In the genomic region with DNA sequence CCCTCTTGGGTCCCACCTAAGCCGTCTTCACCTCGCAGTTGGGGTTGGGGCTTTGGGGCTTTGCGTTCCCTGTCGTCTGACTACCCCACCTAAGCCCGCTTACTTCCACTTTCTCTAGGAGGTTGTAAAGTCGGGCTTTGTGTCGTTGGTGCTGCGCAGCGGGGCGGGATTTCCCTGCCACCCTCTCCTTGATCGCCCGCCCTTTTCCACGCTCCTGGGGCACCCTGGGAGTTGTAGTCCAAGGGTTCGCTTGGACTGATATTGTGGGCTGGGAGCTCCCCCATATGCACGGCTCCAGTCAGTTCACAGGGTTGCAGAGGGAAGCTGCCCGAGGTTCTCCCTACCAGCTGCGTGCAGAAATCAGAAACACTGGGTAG, we compare ENCODE assay signal across 8 mouse cellular contexts.
DNase-seq lines count a peak whose midpoint lies in the region; ATAC-seq and TF ChIP-seq lines count a peak whose summit lies in the region.

No protein-coding gene starts in this region.

- TF ChIP-seq EP300 in CH12.LX (IDR thresholded peaks at IDR 0.05; ENCODE audit: low read length): no peak

- TF ChIP-seq POLR2A in CH12.LX (IDR thresholded peaks at IDR 0.05; ENCODE audit: low read depth, low read length): peak; percentile 56; the same call in 1 of the 2 replicates

- H3K36me3 ChIP-seq in CH12.LX (replicated peaks in 1 of 2; ENCODE audit: control insufficient read depth in 1 of 2, insufficient read depth in 1 of 2, low read length in 1 of 2): no peaks in the 10 kb centered on the region
- H3K36me3 ChIP-seq in heart, embryonic 11.5 days (ENCODE audit: control insufficient read depth, insufficient read depth, low read length): no peaks in the 10 kb centered on the region
- no peaks in the 10 kb centered on the region for H3K36me3 ChIP-seq in kidney, embryonic 15.5 days
- no peaks in the 10 kb centered on the region for H3K36me3 ChIP-seq in limb, embryonic 15.5 days
- no peaks in the 10 kb centered on the region for H3K36me3 ChIP-seq in stomach, embryonic 15.5 days

- in situ Hi-C loops in CH12.LX (cut with MboI; ENCODE audit: low pct_ligation_motif_present, low pct_unique_long_range_greater_than_20kb, low sequenced_read_pairs): loop anchor here (10.0 kb wide), 1 partner anchor 390 kb away; no protein-coding TSS in a partner anchor

- no peaks in the 10 kb centered on the region for H3K4me1 ChIP-seq in CH12.LX (ENCODE audit: control insufficient read depth in 1 of 2, insufficient read depth in 2 of 2)
- no peaks in the 10 kb centered on the region; the same call in 1 of the 2 replicates for H3K4me1 ChIP-seq in brown adipose tissue, adult 24 weeks (ENCODE audit: control insufficient read depth, insufficient read depth, insufficient read length, low read length)
- H3K4me1 ChIP-seq in heart, embryonic 11.5 days (ENCODE audit: control insufficient read depth, insufficient read depth, low read length): no peaks in the 10 kb centered on the region
- 0 out of 2 replicates have a peak, but pooled peaks cover 3% of the 10 kb centered on the region for H3K4me1 ChIP-seq in kidney, embryonic 15.5 days
- no peaks in the 10 kb centered on the region for H3K4me1 ChIP-seq in limb, embryonic 15.5 days
- H3K4me1 ChIP-seq in stomach, embryonic 15.5 days: no peaks in the 10 kb centered on the region

- no peaks in the 10 kb centered on the region for H3K9me3 ChIP-seq in CH12.LX (replicated peaks; ENCODE audit: low read length)
- no peaks in the 10 kb centered on the region for H3K9me3 ChIP-seq in heart, embryonic 11.5 days (replicated peaks; ENCODE audit: control insufficient read depth, low read length)
- no peaks in the 10 kb centered on the region for H3K9me3 ChIP-seq in kidney, embryonic 15.5 days (replicated peaks)
- H3K9me3 ChIP-seq in limb, embryonic 15.5 days: no peaks in the 10 kb centered on the region
- no peaks in the 10 kb centered on the region for H3K9me3 ChIP-seq in stomach, embryonic 15.5 days

- no peak overlapping the region; the same call in 1 of the 2 replicates for H3K27ac ChIP-seq in CH12.LX (ENCODE audit: insufficient read depth, low read depth)
- peak overlapping the region; percentile 92 for H3K27ac ChIP-seq in brown adipose tissue, adult 24 weeks (replicated peaks; ENCODE audit: low read depth, low read length)
- H3K27ac ChIP-seq in heart, embryonic 11.5 days (ENCODE audit: low read depth, low read length): peak overlapping the region; percentile 93
- H3K27ac ChIP-seq in kidney, embryonic 15.5 days: peak overlapping the region; percentile 94
- peak overlapping the region; percentile 94 for H3K27ac ChIP-seq in limb, embryonic 15.5 days
- H3K27ac ChIP-seq in stomach, embryonic 15.5 days: peak overlapping the region; percentile 92

- H3K4me2 ChIP-seq in CH12.LX (ENCODE audit: insufficient read depth, low read depth, poor library complexity, severe bottlenecking): peak overlapping the region; percentile 56; the same call in 1 of the 2 replicates
- peak overlapping the region; percentile 48 for H3K4me2 ChIP-seq in heart, embryonic 11.5 days
- peak overlapping the region; percentile 50 for H3K4me2 ChIP-seq in kidney, embryonic 15.5 days
- 0 out of 2 replicates have a peak overlapping the region, but pooled peaks have one; percentile 12 for H3K4me2 ChIP-seq in limb, embryonic 15.5 days
- H3K4me2 ChIP-seq in stomach, embryonic 15.5 days: peak overlapping the region; percentile 29; the same call in 1 of the 2 replicates

- no peaks in the 10 kb centered on the region for H3K79me2 ChIP-seq in CH12.LX (replicated peaks; ENCODE audit: control insufficient read depth, extremely low read depth, insufficient read depth, poor library complexity, severe bottlenecking)

- TF ChIP-seq RAD21 in CH12.LX (IDR thresholded peaks at IDR 0.05; ENCODE audit: low read depth, low read length): peak; percentile 63

- dilution Hi-C loops in CH12.LX (cut with MboI; ENCODE audit: extremely low pct_ligation_motif_present, extremely low pct_unique_long_range_greater_than_20kb, low sequenced_read_pairs): no loop called here

- H3K27me3 ChIP-seq in CH12.LX (replicated peaks): no peaks in the 10 kb centered on the region
- H3K27me3 ChIP-seq in heart, embryonic 11.5 days (ENCODE audit: control insufficient read depth, insufficient read depth, low read length): peaks cover 4% of the 10 kb centered on the region; the same call in 1 of the 2 replicates
- no peaks in the 10 kb centered on the region for H3K27me3 ChIP-seq in kidney, embryonic 15.5 days
- H3K27me3 ChIP-seq in limb, embryonic 15.5 days: 0 out of 2 replicates have a peak, but pooled peaks cover 5% of the 10 kb centered on the region
- no peaks in the 10 kb centered on the region for H3K27me3 ChIP-seq in stomach, embryonic 15.5 days (replicated peaks)

- H3K9ac ChIP-seq in CH12.LX (ENCODE audit: insufficient read depth, low read depth): peak overlapping the region; percentile 84; the same call in 1 of the 2 replicates
- peak overlapping the region; percentile 89 for H3K9ac ChIP-seq in heart, embryonic 11.5 days (ENCODE audit: low read depth, low read length)
- H3K9ac ChIP-seq in kidney, embryonic 15.5 days: peak overlapping the region; percentile 72
- peak overlapping the region; percentile 69 for H3K9ac ChIP-seq in limb, embryonic 15.5 days
- peak overlapping the region; percentile 54; the same call in 1 of the 2 replicates for H3K9ac ChIP-seq in stomach, embryonic 15.5 days

- ATAC-seq in erythroid progenitor cell, adult 5-6 weeks (replicated peaks; ENCODE audit: low FRiP score, poor library complexity, severe bottlenecking): peak; percentile 96
- ATAC-seq in heart, embryonic 11.5 days (replicated peaks; ENCODE audit: insufficient number of reproducible peaks, low FRiP score, low TSS enrichment): peak; percentile 87
- ATAC-seq in kidney, embryonic 15.5 days (replicated peaks; ENCODE audit: low FRiP score): peak; percentile 96
- ATAC-seq in limb, embryonic 15.5 days (ENCODE audit: insufficient number of reproducible peaks, low FRiP score, low TSS enrichment, low read depth): peak; percentile 94
- peak; percentile 95 for ATAC-seq in stomach, embryonic 15.5 days (ENCODE audit: insufficient read depth, low FRiP score, low read depth)

- WGBS in heart, embryonic 11.5 days (ENCODE audit: insufficient replicate concordance): 9% methylated on average over 14 of the region's 17 CpGs
- WGBS in kidney, embryonic 15.5 days: 14% methylated on average over 17 of the region's 17 CpGs
- WGBS in limb, embryonic 15.5 days: 18% methylated on average over 17 of the region's 17 CpGs
- WGBS in stomach, embryonic 15.5 days: 13% methylated on average over 17 of the region's 17 CpGs

- DNase-seq in CH12.LX (ENCODE audit: extremely low read depth): peak; percentile 81
- DNase-seq in monocyte, adult 2 months (ENCODE audit: low read depth in 1 of 2, low spot score in 2 of 2): peak; percentile 67 to 78

- peak overlapping the region; percentile 23 to 80 (median 65) for H3K4me3 ChIP-seq in CH12.LX (replicated peaks in 1 of 3; ENCODE audit: low read depth in 2 of 3, low read length in 2 of 3, poor library complexity in 1 of 3)
- peak overlapping the region; percentile 98 for H3K4me3 ChIP-seq in brown adipose tissue, adult 24 weeks (ENCODE audit: insufficient read depth, low read depth, low read length)
- peak overlapping the region; percentile 60 for H3K4me3 ChIP-seq in heart, embryonic 11.5 days (ENCODE audit: low read depth, low read length)
- H3K4me3 ChIP-seq in kidney, embryonic 15.5 days (replicated peaks): peak overlapping the region; percentile 68
- peak overlapping the region; percentile 58 for H3K4me3 ChIP-seq in limb, embryonic 15.5 days
- H3K4me3 ChIP-seq in stomach, embryonic 15.5 days (replicated peaks): peak overlapping the region; percentile 62

- TF ChIP-seq CTCF in CH12.LX (conservative IDR thresholded peaks at IDR 0.05 in 1 of 2, IDR thresholded peaks at IDR 0.05 in 1 of 2; ENCODE audit: low read depth in 2 of 2, low read length in 2 of 2): peak in 1 of 2 experiments; percentile 59; a peak in 2 of 4 replicates

TF ChIP-seq in CH12.LX, 34 proteins besides CTCF, POLR2A, EP300 and RAD21 (continues in another document):
- 0 out of 2 replicates have a peak, but pooled peaks have one; percentile 34 for TF ChIP-seq SMC3 (IDR thresholded peaks at IDR 0.05; ENCODE audit: low read depth, low read length)
- no peak for TF ChIP-seq ZMIZ1 (IDR thresholded peaks at IDR 0.05; ENCODE audit: low read depth, low read length)
- TF ChIP-seq POLR2AphosphoS2 (IDR thresholded peaks at IDR 0.05; ENCODE audit: low read depth, low read length): no peak
- TF ChIP-seq USF2 (conservative IDR thresholded peaks at IDR 0.05; ENCODE audit: low read depth, low read length): no peak
- TF ChIP-seq BHLHE40 (IDR thresholded peaks at IDR 0.05; ENCODE audit: low read depth, low read length): no peak
- 0 out of 2 replicates have a peak, but pooled peaks have one; percentile 8 for TF ChIP-seq IRF4 (IDR thresholded peaks at IDR 0.05; ENCODE audit: low read depth, low read length)
- TF ChIP-seq USF1 (IDR thresholded peaks at IDR 0.05; ENCODE audit: low read depth, low read length): no peak
- no peak for TF ChIP-seq NELFE (IDR thresholded peaks at IDR 0.05; ENCODE audit: low read depth, low read length)
- peak; percentile 16; the same call in 1 of the 2 replicates for TF ChIP-seq TCF12 (IDR thresholded peaks at IDR 0.05; ENCODE audit: low read depth, low read length)
- no peak for TF ChIP-seq SIN3A (IDR thresholded peaks at IDR 0.05; ENCODE audit: low read length)
- peak; percentile 97 for TF ChIP-seq HCFC1 (IDR thresholded peaks at IDR 0.05; ENCODE audit: low read depth, low read length)
- peak; percentile 74; the same call in 1 of the 2 replicates for TF ChIP-seq KAT2A (IDR thresholded peaks at IDR 0.05; ENCODE audit: insufficient replicate concordance, low read length)
- peak; percentile 61; the same call in 1 of the 2 replicates for TF ChIP-seq NRF1 (IDR thresholded peaks at IDR 0.05; ENCODE audit: low read depth, low read length)
- TF ChIP-seq MEF2A (IDR thresholded peaks at IDR 0.05; ENCODE audit: borderline replicate concordance, low read depth, low read length): peak; percentile 39; the same call in 1 of the 2 replicates
- TF ChIP-seq RCOR1 (conservative IDR thresholded peaks at IDR 0.05; ENCODE audit: low read depth, low read length): no peak
- TF ChIP-seq E2F4 (IDR thresholded peaks at IDR 0.05; ENCODE audit: insufficient replicate concordance, low read depth, low read length): peak; percentile 86
- no peak for TF ChIP-seq PAX5 (IDR thresholded peaks at IDR 0.05; ENCODE audit: low read length)
- no peak for TF ChIP-seq ETS1 (conservative IDR thresholded peaks at IDR 0.05; ENCODE audit: low read depth, low read length)
- TF ChIP-seq ELF1 (IDR thresholded peaks at IDR 0.05; ENCODE audit: low read depth, low read length): peak; percentile 26; the same call in 1 of the 2 replicates
- no peak for TF ChIP-seq CHD2 (IDR thresholded peaks at IDR 0.05; ENCODE audit: low read length)
- no peak for TF ChIP-seq CHD1 (IDR thresholded peaks at IDR 0.05; ENCODE audit: low read depth, low read length)
- no peak for TF ChIP-seq ZKSCAN1 (IDR thresholded peaks at IDR 0.05; ENCODE audit: borderline replicate concordance, low read depth, low read length)
